Mouse (Mus musculus) testis, adult 2 months (tissue): ENCODE results near the gene Ttc38.

Experiments used
- CTCF ChIP-seq: fragments of 200-500 bp; IDR thresholded peaks from 2 replicates; pipeline ENCODE4 v1.5.1; 2012; ENCODE audit warnings: low read depth, mild to moderate bottlenecking, inconsistent platforms, low read length, moderate library complexity; ENCODE audit not compliant: control insufficient read depth, insufficient read depth, insufficient replicate concordance
- POLR2A ChIP-seq: fragments of 200-500 bp; IDR thresholded peaks from 2 replicates; pipeline ENCODE4 v1.6.1; 2012; ENCODE audit warnings: low read depth, mild to moderate bottlenecking, inconsistent platforms, low read length, moderate library complexity; ENCODE audit not compliant: control insufficient read depth

DNA sequence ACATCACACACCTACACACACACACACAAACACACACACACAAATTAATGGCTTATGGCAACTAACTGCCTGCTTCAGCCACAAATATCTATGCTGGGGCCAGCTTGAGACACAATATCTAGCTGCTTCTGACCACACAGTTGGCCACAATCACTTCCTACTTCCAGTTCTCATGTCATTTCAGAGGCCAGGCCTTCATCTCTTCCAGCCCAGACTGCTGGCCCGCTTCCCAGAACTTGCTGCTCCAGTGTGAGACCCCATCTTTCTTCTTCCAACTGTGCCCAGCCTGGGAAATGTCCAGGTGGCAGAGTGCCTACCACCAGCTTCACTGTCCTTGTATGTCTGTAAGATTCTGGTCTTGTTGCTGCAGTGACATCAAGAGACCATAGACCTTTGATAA is 39.3 kb upstream of the Ttc38 start:
- TF ChIP-seq POLR2A (no peak), CTCF (no peak)
